Mouse (Mus musculus): ENCODE measurements at regions not wholly inside any gene's neighbourhood (a gene's known extent, or its start where the extent isn't known, plus 50 kb on each side); places are given as distances from the start of the nearest gene placed in this dataset.
A peak's percentile ranks its signal among the peaks of the same experiment; 100 is the strongest.

DNA sequence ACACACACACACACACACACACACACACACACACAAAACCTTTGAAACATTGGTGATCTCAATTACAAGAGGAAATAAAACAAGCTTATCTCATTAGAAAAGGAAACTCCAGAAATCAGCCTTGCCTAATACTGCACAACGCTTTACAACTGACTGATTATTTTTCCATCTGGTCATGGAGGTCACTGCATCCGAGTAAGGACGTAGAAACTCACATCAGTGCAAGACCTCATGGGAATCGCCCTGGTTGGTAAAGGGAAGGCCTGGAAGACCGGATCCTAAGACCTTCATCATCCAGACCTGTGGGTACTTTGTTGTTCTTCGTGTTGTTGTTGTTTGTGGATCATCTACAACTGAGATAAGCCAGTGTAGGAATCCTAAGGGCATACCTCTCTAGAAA is 77.8 kb upstream of the Sestd1 start:
- no peak for DNase-seq

DNA sequence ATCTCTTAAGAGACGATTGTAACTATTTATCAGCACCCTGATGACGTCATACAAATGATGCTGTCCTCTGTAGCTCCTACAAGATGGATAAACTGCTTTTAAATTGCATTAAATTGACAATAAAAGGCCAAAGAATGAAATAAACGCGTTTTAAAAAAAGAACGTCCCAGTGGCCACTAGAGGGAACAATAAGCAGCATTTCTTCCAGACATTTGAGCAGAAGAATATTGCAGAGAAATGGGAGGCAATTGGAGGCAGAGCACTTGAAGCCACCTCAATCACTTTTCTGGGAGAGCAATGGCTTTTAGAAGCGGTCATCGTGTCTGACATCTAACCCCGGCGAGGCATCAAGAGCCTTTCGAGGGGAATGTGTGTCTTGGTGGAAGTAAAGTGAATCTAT is 76.4 kb upstream of the Sestd1 start:
- DNase-seq = no peak

DNA sequence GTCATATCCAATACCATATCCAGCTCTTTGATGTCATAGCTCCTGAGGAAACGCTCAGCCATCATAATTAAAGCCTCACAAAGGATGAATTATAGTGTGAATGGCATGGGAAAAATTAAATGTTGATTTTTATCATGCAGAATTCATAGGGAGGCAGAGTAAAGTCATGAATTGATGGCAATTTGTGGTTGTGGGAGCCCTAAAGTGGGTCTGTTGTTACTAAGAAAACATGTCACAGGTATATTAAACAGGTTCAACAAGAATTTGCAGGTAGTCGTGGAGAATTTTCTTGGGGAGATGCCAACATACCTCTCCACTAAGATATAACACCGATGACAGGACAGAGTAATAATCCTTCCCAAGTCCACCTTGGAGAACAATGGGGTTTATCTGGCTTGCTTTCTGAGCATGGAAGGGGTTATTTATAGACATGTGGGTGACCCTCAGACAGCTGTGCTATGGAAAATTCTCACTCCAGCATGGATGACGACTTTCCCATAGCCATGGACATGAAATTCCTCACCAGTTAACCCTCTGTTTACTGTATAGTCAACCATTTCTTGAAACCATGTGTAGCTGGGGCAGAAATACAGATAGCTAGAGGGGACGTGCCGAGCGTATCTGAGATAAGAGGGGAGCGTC is 71.7 kb upstream of the Sestd1 start:
- no peak for DNase-seq

- DNase-seq = no peak
These were observed 66.6 kb upstream of the Sestd1 start for GRCm38 (mm10) chr2:77347027-77347426.

- DNase-seq = no peak
These were observed 63.5 kb upstream of the Sestd1 start for GRCm38 (mm10) chr2:77343736-77344440.

DNA sequence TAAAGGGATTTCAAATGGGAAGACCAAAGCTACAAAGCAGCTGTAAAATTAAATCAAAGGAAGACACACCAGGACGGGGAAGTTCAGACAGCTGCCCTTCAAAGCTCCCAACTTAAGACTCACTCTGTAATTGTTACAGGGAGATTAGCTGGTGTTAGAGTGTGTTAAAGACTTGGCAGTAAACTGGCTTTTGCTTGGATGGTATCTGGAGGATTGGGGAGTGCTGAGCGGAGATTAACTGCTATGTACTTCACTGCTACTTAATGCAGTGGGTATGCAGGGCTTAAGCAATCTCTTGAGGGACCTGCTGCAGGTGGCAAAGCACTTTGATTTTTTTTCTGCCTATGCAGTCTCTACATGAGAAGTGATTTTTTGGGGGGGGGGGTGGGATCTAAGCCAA is 62.0 kb upstream of the Sestd1 start:
- DNase-seq = no peak

- peak; percentile 93 for DNase-seq
These were observed 61.4 kb upstream of the Sestd1 start for GRCm38 (mm10) chr2:77341575-77342332.

DNA sequence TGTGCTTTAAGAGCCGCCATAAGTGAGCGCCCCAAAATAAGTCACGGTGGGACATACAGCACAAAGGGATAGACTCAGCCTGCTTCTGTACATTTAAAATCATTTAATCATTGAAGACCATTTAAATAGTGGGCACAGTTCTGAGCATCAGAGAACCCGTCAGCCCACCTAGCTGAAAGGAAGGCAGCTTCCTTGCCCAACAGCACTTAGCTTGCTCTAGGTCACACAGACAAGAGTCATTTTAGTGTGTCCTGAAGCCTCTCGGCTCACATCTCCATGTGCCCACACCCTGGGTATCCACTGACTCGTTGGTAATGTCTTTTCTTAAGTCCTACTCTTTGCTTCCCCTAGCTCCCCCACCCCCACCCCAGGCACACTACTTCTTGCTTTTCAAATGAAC is 59.7 kb upstream of the Sestd1 start:
- no peak for DNase-seq

- DNase-seq = no peak
These were observed 57.5 kb upstream of the Sestd1 start for GRCm38 (mm10) chr2:77337786-77338406.

DNA sequence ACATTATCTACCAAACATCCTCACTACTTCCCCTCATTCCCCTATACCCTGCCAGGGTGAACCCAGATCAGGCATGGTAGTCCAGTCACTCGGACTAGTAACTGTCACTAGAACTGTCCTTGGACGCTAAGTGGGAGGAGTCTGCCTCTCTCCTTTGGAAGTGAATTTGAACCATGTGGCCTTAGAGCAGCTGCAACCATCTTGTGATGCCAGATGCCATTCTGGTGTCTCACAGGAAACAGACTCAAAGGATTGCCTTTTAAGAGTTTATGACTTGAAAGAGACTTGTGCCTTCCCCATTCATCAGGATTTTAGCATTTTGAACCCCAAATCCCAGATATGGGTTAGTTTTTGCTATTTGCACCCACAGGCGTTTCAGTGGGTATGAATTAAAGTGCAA is 56.9 kb upstream of the Sestd1 start:
- DNase-seq = no peak

DNA sequence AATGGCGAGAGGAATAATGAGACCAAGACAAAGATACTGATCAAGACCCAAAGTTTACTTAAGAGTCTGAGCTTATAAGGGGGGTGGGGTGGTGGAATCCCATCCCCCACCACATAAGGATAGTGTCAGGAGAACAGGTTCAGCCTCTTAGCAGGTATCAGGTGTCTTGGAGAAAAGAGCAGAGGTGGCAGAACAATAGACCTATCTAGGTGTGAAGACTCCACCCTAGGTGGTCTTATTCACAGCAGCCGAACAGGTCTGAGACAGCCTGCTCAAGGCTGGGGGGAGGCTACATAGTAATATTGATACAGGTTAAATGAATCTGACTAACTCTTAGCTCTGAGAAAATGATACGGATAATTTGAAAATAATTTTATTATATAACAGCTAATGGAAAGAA is 56.4 kb upstream of the Sestd1 start:
- no peak for DNase-seq

GRCm38 (mm10) chr2:77334706-77335105 is 54.3 kb upstream of the Sestd1 start:
- no peak for DNase-seq

- DNase-seq = no peak
These were observed 53.1 kb upstream of the Sestd1 start for GRCm38 (mm10) chr2:77333394-77334079.
